Mouse (Mus musculus) olfactory bulb, adult 2 months (tissue): ENCODE results near the gene Gm45711. TPM values are rescaled to one million over a fixed set of nuclear protein-coding genes. Genes with fewer than 3 reads are reported as not detected.
"Not testable (repeated sequence)": the region's sequence is repeated elsewhere in the genome, so short reads cannot be mapped to it uniquely, and the experiment has no call there.

ENCODE experiments used
- H3K27ac ChIP-seq: fragments of 200-500 bp; 2 replicates; pipeline ENCODE4 v1.5.1; 2012; ENCODE audit warnings: low read depth, low read length; ENCODE audit not compliant: insufficient read depth
- H3K4me1 ChIP-seq: fragments of 200-500 bp; 2 replicates; pipeline ENCODE4 v1.6.1; 2012; ENCODE audit warnings: low read length; ENCODE audit not compliant: control insufficient read depth, insufficient read depth
- H3K4me3 ChIP-seq: fragments of 200-500 bp; 2 replicates; pipeline ENCODE4 v1.5.1; 2012; ENCODE audit warnings: mild to moderate bottlenecking, low read depth, low read length, moderate library complexity; ENCODE audit not compliant: insufficient read depth
- CTCF ChIP-seq: fragments of 200-500 bp; IDR thresholded peaks from 2 replicates; pipeline ENCODE4 v1.5.1; 2012; ENCODE audit warnings: low read depth, mild to moderate bottlenecking, low read length, moderate library complexity; ENCODE audit not compliant: insufficient read depth
- POLR2A ChIP-seq: fragments of 200-500 bp; IDR thresholded peaks from 2 replicates; pipeline ENCODE4 v1.6.1; 2012; ENCODE audit warnings: mild to moderate bottlenecking, low read depth, low read length, moderate library complexity; ENCODE audit not compliant: insufficient read depth
- WGBS: fragments of 180-500 bp; shearing (Covaris S2); methylation state at CpG from one replicate; pipeline ENCODE4 v1.1.7; 2018; 5-methylcytosine and 5-hydroxymethylcytosine counted together
- polyA plus RNA-seq: library from polyadenylated mRNA; stranded (reverse); fragments of >200 nt; gene quantifications from 2 replicates; pipeline ENCODE4 v1.2.4, GENCODE M21; 2012; ENCODE audit warnings: low replicate concordance; ENCODE audit not compliant: missing spikeins, insufficient read depth, insufficient read length

The Gm45711 gene
- polyA plus RNA-seq: not detected in 2 replicates

GRCm38 (mm10) chr8:104309441-104310155 lies at the start of gene Gm45711, which contains the start of gene Cmtm1:
Gene Gm45711 (minus strand): TSS chr8:104310081.
Gene Cmtm1 (minus strand): TSS chr8:104310145.
- not testable (repeated sequence) for H3K4me3 ChIP-seq, H3K4me1 ChIP-seq, H3K27ac ChIP-seq
- 84% methylated on average over 36 of the region's 36 CpGs for WGBS

GRCm38 (mm10) chr8:104358637-104359036 lies 48.8 kb upstream of the Gm45711 start:
- Histone ChIP-seq H3K4me3 (no peak overlapping the region), H3K27ac (no peak overlapping the region), H3K4me1 (peaks cover 9% of the 10 kb centered on the region)
- no peak for TF ChIP-seq CTCF
- TF ChIP-seq POLR2A: no peak
- 68% methylated on average over 3 of the region's 3 CpGs for WGBS

GRCm38 (mm10) chr8:104354504-104354903 lies 44.6 kb upstream of the Gm45711 start:
- Histone ChIP-seq H3K4me3 (no peak overlapping the region), H3K4me1 (peaks cover 5% of the 10 kb centered on the region), H3K27ac (no peak overlapping the region)
- TF ChIP-seq POLR2A: no peak
- no peak for TF ChIP-seq CTCF
- WGBS: 91% methylated on average over 10 of the region's 10 CpGs

- WGBS: 51% methylated on average over 5 of the region's 5 CpGs
- no peak for TF ChIP-seq CTCF
- TF ChIP-seq POLR2A: no peak
- Histone ChIP-seq H3K4me3 (no peak overlapping the region), H3K27ac (no peak overlapping the region), H3K4me1 (no peaks in the 10 kb centered on the region)
Measured at GRCm38 (mm10) chr8:104353186-104353585, 43.3 kb upstream of the Gm45711 start.

GRCm38 (mm10) chr8:104350047-104350446 lies 40.2 kb upstream of the Gm45711 start:
- TF ChIP-seq CTCF: no peak
- no peak for TF ChIP-seq POLR2A
- no peaks in the 10 kb centered on the region for H3K4me1 ChIP-seq
- WGBS: 87% methylated on average over 13 of the region's 13 CpGs
- no peak overlapping the region for H3K4me3 ChIP-seq
- H3K27ac ChIP-seq: no peak overlapping the region

- H3K4me3 ChIP-seq: no peak overlapping the region
- WGBS: 60% methylated on average over 5 of the region's 5 CpGs
- no peak overlapping the region for H3K27ac ChIP-seq
- TF ChIP-seq POLR2A: no peak
- TF ChIP-seq CTCF: no peak
- no peaks in the 10 kb centered on the region for H3K4me1 ChIP-seq
Measured at GRCm38 (mm10) chr8:104348971-104349370, 39.1 kb upstream of the Gm45711 start.

GRCm38 (mm10) chr8:104346706-104347105 lies 36.8 kb upstream of the Gm45711 start:
- Histone ChIP-seq H3K4me1 (no peaks in the 10 kb centered on the region), H3K27ac (no peak overlapping the region), H3K4me3 (no peak overlapping the region)
- 66% methylated on average over 12 of the region's 12 CpGs for WGBS
- TF ChIP-seq POLR2A (no peak), CTCF (no peak)

- H3K4me3 ChIP-seq: no peak overlapping the region
- TF ChIP-seq CTCF (no peak), POLR2A (no peak)
- peaks cover 12% of the 10 kb centered on the region for H3K4me1 ChIP-seq
- 89% methylated on average over 5 of the region's 5 CpGs for WGBS
- H3K27ac ChIP-seq: no peak overlapping the region
Measured at GRCm38 (mm10) chr8:104344622-104345021, 34.7 kb upstream of the Gm45711 start.

- WGBS: 13% methylated on average over 7 of the region's 7 CpGs
- peaks cover 15% of the 10 kb centered on the region for H3K4me1 ChIP-seq
- TF ChIP-seq POLR2A: no peak
- peak; percentile 88 for TF ChIP-seq CTCF
- no peak overlapping the region for H3K27ac ChIP-seq
- no peak overlapping the region for H3K4me3 ChIP-seq
Measured at GRCm38 (mm10) chr8:104343957-104344356, 34.1 kb upstream of the Gm45711 start.
